Mouse (Mus musculus): ENCODE data around the gene Nr2e1. TPM values are rescaled to one million over a fixed set of nuclear protein-coding genes. Genes with fewer than 3 reads are reported as not detected.

Nr2e1 gene
- polyA plus RNA-seq, 1 experiment = not detected

GRCm38 (mm10) chr10:42518363-42518762 is 65.1 kb downstream of the Nr2e1 start:
- H3K4me3 ChIP-seq (ENCODE audit: insufficient read depth, low read depth, low read length) = no peak overlapping the region
- no peak for DNase-seq
- no peaks in the 10 kb centered on the region for H3K36me3 ChIP-seq (ENCODE audit: control insufficient read depth, insufficient read depth, low read length)
- TF ChIP-seq POLR2A (IDR thresholded peaks at IDR 0.05; ENCODE audit: low read depth, low read length) (no peak), CTCF (conservative IDR thresholded peaks at IDR 0.05; ENCODE audit: insufficient read depth, insufficient read length, low read depth, low read length) (no peak)
- H3K27ac ChIP-seq (ENCODE audit: insufficient read depth, low read depth, low read length) = no peak overlapping the region
- 86% methylated on average over 8 of the region's 8 CpGs for WGBS
- no peaks in the 10 kb centered on the region for H3K27me3 ChIP-seq (replicated peaks; ENCODE audit: control insufficient read depth, insufficient read depth, low read length)
- peaks cover 7% of the 10 kb centered on the region for H3K4me1 ChIP-seq (ENCODE audit: control insufficient read depth, insufficient read depth, low read length)

- Histone ChIP-seq H3K4me3 (ENCODE audit: insufficient read depth, low read depth, low read length) (no peak overlapping the region), H3K4me1 (ENCODE audit: control insufficient read depth, insufficient read depth, low read length) (no peaks in the 10 kb centered on the region; the same call in 1 of the 2 replicates), H3K36me3 (ENCODE audit: control insufficient read depth, insufficient read depth, low read length) (no peaks in the 10 kb centered on the region), H3K27me3 (replicated peaks; ENCODE audit: control insufficient read depth, insufficient read depth, low read length) (no peaks in the 10 kb centered on the region), H3K27ac (ENCODE audit: insufficient read depth, low read depth, low read length) (no peak overlapping the region)
- TF ChIP-seq CTCF (conservative IDR thresholded peaks at IDR 0.05; ENCODE audit: insufficient read depth, insufficient read length, low read depth, low read length) = no peak
- no peak for DNase-seq
These were observed 69.3 kb downstream of the Nr2e1 start for GRCm38 (mm10) chr10:42514125-42514524.

Other genes with a start within 250 kb of the Nr2e1 start
- gene Afg1l, start 105.1 kb downstream of the Nr2e1 start, polyA plus RNA-seq (2012; rRNA removed) = 14.9 and 21.7 TPM in 2 replicates
- gene Snx3, start 81.6 kb downstream of the Nr2e1 start, polyA plus RNA-seq (2012; rRNA removed) = 348 and 430 TPM in 2 replicates
- 15.4 and 15.5 TPM in 2 replicates for gene Ostm1, start 190 bp upstream of the Nr2e1 start, polyA plus RNA-seq (2012; rRNA removed)
- gene Sec63, start 177.9 kb upstream of the Nr2e1 start, polyA plus RNA-seq (2012; rRNA removed) = 8.8 and 11.8 TPM in 2 replicates

Data from kidney, adult 2 months (tissue).